Mouse (Mus musculus) lung, postnatal 0 days (tissue): ENCODE measurements at regions not wholly inside any gene's neighbourhood (a gene's known extent, or its start where the extent isn't known, plus 50 kb on each side); places are given as distances from the start of the nearest gene placed in this dataset.
A peak's percentile ranks its signal among the peaks of the same experiment; 100 is the strongest.

Experiments used
- CTCF ChIP-seq: IDR thresholded peaks from 2 replicates; pipeline ENCODE4 v1.5.1; 2016; ENCODE audit warnings: antibody characterized with exemption, mild to moderate bottlenecking
- EP300 ChIP-seq: IDR thresholded peaks from 2 replicates; pipeline ENCODE4 v1.6.1; 2016; ENCODE audit warnings: antibody characterized with exemption, mild to moderate bottlenecking, control low read depth

DNA sequence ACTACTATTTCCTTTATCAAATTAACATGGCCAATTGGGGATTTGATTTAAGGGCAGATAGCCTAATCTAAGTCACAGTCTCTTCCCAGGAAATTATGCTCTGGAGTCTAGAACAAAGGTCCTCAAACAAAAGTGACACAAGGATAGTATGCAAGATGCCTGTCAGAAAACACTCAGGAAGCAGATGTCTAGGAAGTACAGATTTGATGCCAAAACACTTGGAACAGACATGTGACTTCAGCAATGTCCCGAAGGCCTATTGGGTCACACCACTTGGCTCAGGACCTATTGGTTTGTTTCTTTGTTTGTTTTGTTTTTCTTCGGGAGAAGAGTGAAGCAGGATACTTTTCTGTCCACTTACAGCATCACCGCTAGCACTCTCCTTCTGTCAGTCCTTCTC lies 105.7 kb upstream of the Kirrel3 start:
- TF ChIP-seq CTCF = no peak
- TF ChIP-seq EP300 = peak; percentile 54; the same call in 1 of the 2 replicates
